Mouse (Mus musculus) kidney, embryonic 15.5 days (tissue): ENCODE data around the gene Far1. TPM values are rescaled to one million over a fixed set of nuclear protein-coding genes. Genes with fewer than 3 reads are reported as not detected.
A peak's percentile ranks its signal among the peaks of the same experiment; 100 is the strongest.

Experiments used
- ATAC-seq: fragments of 200-750 bp; cut with Nextera tagmentation; replicated peaks from 2 replicates; pipeline ENCODE4 v1.8.0; 2017; ENCODE audit warnings: moderate TSS enrichment; ENCODE audit not compliant: low FRiP score
- H3K27ac ChIP-seq: fragments of 300-500 bp; sonication (generic); 2 replicates; pipeline ENCODE4 v1.5.1; 2015; ENCODE audit warnings: mild to moderate bottlenecking, inconsistent platforms
- H3K27me3 ChIP-seq: fragments of 300-500 bp; sonication (generic); 2 replicates; pipeline ENCODE4 v1.6.1; 2015; ENCODE audit warnings: inconsistent platforms
- H3K36me3 ChIP-seq: fragments of 300-500 bp; sonication (generic); 2 replicates; pipeline ENCODE4 v1.6.1; 2015; ENCODE audit warnings: inconsistent platforms
- H3K4me1 ChIP-seq: fragments of 300-500 bp; sonication (generic); 2 replicates; pipeline ENCODE4 v1.6.1; 2015; ENCODE audit warnings: inconsistent platforms
- H3K4me2 ChIP-seq: fragments of 300-500 bp; sonication (generic); 2 replicates; pipeline ENCODE4 v1.6.1; 2015; ENCODE audit warnings: moderate library complexity, mild to moderate bottlenecking, inconsistent platforms
- H3K4me3 ChIP-seq: fragments of 300-500 bp; sonication (generic); replicated peaks from 2 replicates; pipeline ENCODE4 v1.5.1; 2015; ENCODE audit warnings: mild to moderate bottlenecking, inconsistent platforms
- H3K9ac ChIP-seq: fragments of 300-500 bp; sonication (generic); 2 replicates; pipeline ENCODE4 v1.6.1; 2015; ENCODE audit warnings: mild to moderate bottlenecking, inconsistent platforms
- H3K9me3 ChIP-seq: fragments of 300-500 bp; sonication (generic); replicated peaks from 2 replicates; pipeline ENCODE4 v1.6.1; 2016; ENCODE audit warnings: inconsistent platforms
- WGBS: fragments of 180-500 bp; shearing (Covaris S2); methylation state at CpG from one replicate; pipeline ENCODE4 v1.1.7; 2015; ENCODE audit warnings: mixed read lengths; 5-methylcytosine and 5-hydroxymethylcytosine counted together
- polyA plus RNA-seq: library from polyadenylated mRNA; unstranded; fragments of >200 nt; fragmentation: Nextera tagmentation; extraction: Ambion mirVana; gene quantifications from 2 replicates; pipeline ENCODE4 v1.2.1, GENCODE M21; 2015

The Far1 gene
- polyA plus RNA-seq, 1 experiment from 2014 or later = 88.7 TPM

- H3K4me2 ChIP-seq = no peak overlapping the region
- H3K4me1 ChIP-seq = no peaks in the 10 kb centered on the region
- ATAC-seq = no peak
- WGBS = 81% methylated on average over 2 of the region's 2 CpGs
- H3K4me3 ChIP-seq = no peak overlapping the region
- H3K27ac ChIP-seq = no peak overlapping the region
- H3K9me3 ChIP-seq = no peaks in the 10 kb centered on the region
- H3K36me3 ChIP-seq = no peaks in the 10 kb centered on the region
- no peaks in the 10 kb centered on the region for H3K27me3 ChIP-seq
- H3K9ac ChIP-seq = no peak overlapping the region
Observed at GRCm38 (mm10) chr7:113582111-113582510, 68.5 kb downstream of the Far1 start.

- Histone ChIP-seq H3K4me1 (peaks cover 29% of the 10 kb centered on the region), H3K4me3 (no peak overlapping the region), H3K36me3 (no peaks in the 10 kb centered on the region), H3K9me3 (no peaks in the 10 kb centered on the region), H3K9ac (no peak overlapping the region), H3K27ac (0 out of 2 replicates have a peak overlapping the region, but pooled peaks have one; percentile 89), H3K27me3 (no peaks in the 10 kb centered on the region), H3K4me2 (no peak overlapping the region)
- ATAC-seq = no peak
- WGBS = 89% methylated on average over 2 of the region's 2 CpGs
Observed at GRCm38 (mm10) chr7:113589211-113589610, 75.6 kb downstream of the Far1 start.

GRCm38 (mm10) chr7:113590330-113590729 is 76.7 kb downstream of the Far1 start:
- Histone ChIP-seq H3K4me1 (peaks cover 31% of the 10 kb centered on the region), H3K27ac (peak overlapping the region; percentile 89), H3K27me3 (no peaks in the 10 kb centered on the region), H3K9ac (no peak overlapping the region), H3K9me3 (no peaks in the 10 kb centered on the region), H3K36me3 (no peaks in the 10 kb centered on the region), H3K4me2 (no peak overlapping the region), H3K4me3 (no peak overlapping the region)
- ATAC-seq = peak; percentile 29; the same call in 1 of the 2 replicates
- 37% methylated on average over 1 of the region's 1 CpGs for WGBS

- Histone ChIP-seq H3K27me3 (no peaks in the 10 kb centered on the region), H3K9ac (no peak overlapping the region), H3K36me3 (no peaks in the 10 kb centered on the region), H3K27ac (peak overlapping the region; percentile 89), H3K4me2 (peak overlapping the region; percentile 27; the same call in 1 of the 2 replicates), H3K9me3 (no peaks in the 10 kb centered on the region), H3K4me3 (no peak overlapping the region), H3K4me1 (peaks cover 31% of the 10 kb centered on the region)
- peak; percentile 67 for ATAC-seq
- 59% methylated on average over 1 of the region's 1 CpGs for WGBS
Observed at GRCm38 (mm10) chr7:113591084-113591483, 77.5 kb downstream of the Far1 start.

- Histone ChIP-seq H3K27me3 (no peaks in the 10 kb centered on the region), H3K4me2 (no peak overlapping the region), H3K4me3 (no peak overlapping the region), H3K9ac (no peak overlapping the region), H3K4me1 (peaks cover 31% of the 10 kb centered on the region), H3K36me3 (no peaks in the 10 kb centered on the region), H3K27ac (peak overlapping the region; percentile 89), H3K9me3 (no peaks in the 10 kb centered on the region)
- no peak for ATAC-seq
- 67% methylated on average over 9 of the region's 9 CpGs for WGBS
Observed at GRCm38 (mm10) chr7:113591557-113592354, 78.1 kb downstream of the Far1 start.

- Histone ChIP-seq H3K27me3 (no peaks in the 10 kb centered on the region), H3K9ac (no peak overlapping the region), H3K9me3 (no peaks in the 10 kb centered on the region), H3K4me2 (no peak overlapping the region), H3K4me3 (no peak overlapping the region), H3K36me3 (no peaks in the 10 kb centered on the region), H3K4me1 (peaks cover 31% of the 10 kb centered on the region), H3K27ac (0 out of 2 replicates have a peak overlapping the region, but pooled peaks have one; percentile 89)
- 74% methylated on average over 9 of the region's 9 CpGs for WGBS
- ATAC-seq = no peak
Observed at GRCm38 (mm10) chr7:113592696-113593095, 79.1 kb downstream of the Far1 start.

GRCm38 (mm10) chr7:113594363-113594762 is 80.7 kb downstream of the Far1 start:
- 0% methylated on average over 3 of the region's 3 CpGs for WGBS

GRCm38 (mm10) chr7:113597231-113597630 is 83.6 kb downstream of the Far1 start:
- Histone ChIP-seq H3K27me3 (no peaks in the 10 kb centered on the region), H3K4me2 (no peak overlapping the region), H3K4me3 (no peak overlapping the region), H3K27ac (peak overlapping the region; percentile 41; the same call in 1 of the 2 replicates), H3K4me1 (peaks cover 16% of the 10 kb centered on the region), H3K9ac (no peak overlapping the region), H3K36me3 (no peaks in the 10 kb centered on the region), H3K9me3 (no peaks in the 10 kb centered on the region)
- ATAC-seq = no peak

More at GRCm38 (mm10) chr7:113594363-113594762, 80.7 kb downstream of the Far1 start:
- no peaks in the 10 kb centered on the region for H3K27me3 ChIP-seq
- no peak overlapping the region for H3K4me2 ChIP-seq
- ATAC-seq = peak; percentile 72
- no peak overlapping the region for H3K4me3 ChIP-seq
- H3K9ac ChIP-seq = no peak overlapping the region
- no peaks in the 10 kb centered on the region for H3K36me3 ChIP-seq
- H3K27ac ChIP-seq = peak overlapping the region; percentile 52
- no peaks in the 10 kb centered on the region for H3K9me3 ChIP-seq
- peaks cover 31% of the 10 kb centered on the region for H3K4me1 ChIP-seq

- H3K27me3 ChIP-seq = no peaks in the 10 kb centered on the region
- H3K4me1 ChIP-seq = no peaks in the 10 kb centered on the region
- WGBS = 68% methylated on average over 3 of the region's 3 CpGs
- H3K9ac ChIP-seq = no peak overlapping the region
- H3K4me3 ChIP-seq = no peak overlapping the region
- H3K36me3 ChIP-seq = no peaks in the 10 kb centered on the region
- no peaks in the 10 kb centered on the region for H3K9me3 ChIP-seq
- no peak overlapping the region for H3K4me2 ChIP-seq
- ATAC-seq = no peak
- no peak overlapping the region for H3K27ac ChIP-seq
Observed at GRCm38 (mm10) chr7:113601803-113602202, 88.2 kb downstream of the Far1 start.

- peaks cover 8% of the 10 kb centered on the region for H3K4me1 ChIP-seq
- no peak overlapping the region for H3K4me3 ChIP-seq
- H3K4me2 ChIP-seq = 0 out of 2 replicates have a peak overlapping the region, but pooled peaks have one; percentile 27
- 32% methylated on average over 9 of the region's 9 CpGs for WGBS
- no peak overlapping the region for H3K9ac ChIP-seq
- H3K36me3 ChIP-seq = no peaks in the 10 kb centered on the region
- 0 out of 2 replicates have a peak overlapping the region, but pooled peaks have one; percentile 32 for H3K27ac ChIP-seq
- no peaks in the 10 kb centered on the region for H3K27me3 ChIP-seq
- no peak for ATAC-seq
- H3K9me3 ChIP-seq = no peaks in the 10 kb centered on the region
Observed at GRCm38 (mm10) chr7:113607928-113608327, 94.3 kb downstream of the Far1 start.

- WGBS = 18% methylated on average over 8 of the region's 8 CpGs
- no peak overlapping the region for H3K4me3 ChIP-seq
- ATAC-seq = peak; percentile 60
- H3K4me1 ChIP-seq = peaks cover 8% of the 10 kb centered on the region
- H3K9me3 ChIP-seq = no peaks in the 10 kb centered on the region
- no peak overlapping the region for H3K9ac ChIP-seq
- peak overlapping the region; percentile 19; the same call in 1 of the 2 replicates for H3K27ac ChIP-seq
- no peak overlapping the region for H3K4me2 ChIP-seq
- no peaks in the 10 kb centered on the region for H3K36me3 ChIP-seq
- H3K27me3 ChIP-seq = no peaks in the 10 kb centered on the region
Observed at GRCm38 (mm10) chr7:113609027-113609705, 95.5 kb downstream of the Far1 start.

- H3K36me3 ChIP-seq = no peaks in the 10 kb centered on the region
- no peak for ATAC-seq
- no peak overlapping the region for H3K27ac ChIP-seq
- no peak overlapping the region for H3K4me3 ChIP-seq
- H3K4me2 ChIP-seq = no peak overlapping the region
- WGBS = 86% methylated on average over 4 of the region's 4 CpGs
- no peaks in the 10 kb centered on the region for H3K27me3 ChIP-seq
- H3K4me1 ChIP-seq = peaks cover 8% of the 10 kb centered on the region
- no peaks in the 10 kb centered on the region for H3K9me3 ChIP-seq
- H3K9ac ChIP-seq = no peak overlapping the region
Observed at GRCm38 (mm10) chr7:113612628-113613027, 99.0 kb downstream of the Far1 start.
